Mouse (Mus musculus) c-Kit-negative CD71-positive TER-119-positive erythroid progenitor cells, embryonic 14.5 days (primary cell): ENCODE measurements around the gene Tceal6.
"Not testable (repeated sequence)": the region's sequence is repeated elsewhere in the genome, so short reads cannot be mapped to it uniquely, and the experiment has no call there.

ENCODE experiments used
- DNase-seq: peaks from one replicate; pipeline ENCODE4 v3.0.0-alpha.2; 2013; ENCODE audit warnings: low read depth, low spot score

Tceal6 gene

GRCm38 (mm10) chrX:135210436-135211221, at the start of gene Tceal6:
Gene Tceal6, minus strand, starts transcription at chrX:135210687.
- DNase-seq, result no peak

- not testable (repeated sequence) for DNase-seq
Observed at GRCm38 (mm10) chrX:135209773-135210435, 583 bp downstream of the Tceal6 start.

GRCm38 (mm10) chrX:135189924-135190323, 20.6 kb downstream of the Tceal6 start:
- DNase-seq, result not testable (repeated sequence)

- DNase-seq, result not testable (repeated sequence)
Observed at GRCm38 (mm10) chrX:135188661-135189060, 21.8 kb downstream of the Tceal6 start.

- DNase-seq, result not testable (repeated sequence)
Observed at GRCm38 (mm10) chrX:135177532-135177931, 33.0 kb downstream of the Tceal6 start, which contains the start of gene Gm15023. Gene Gm15023, minus strand, starts transcription at chrX:135177632.
